Mouse (Mus musculus): ENCODE measurements around the gene Rnf115. TPM values are rescaled to one million over a fixed set of nuclear protein-coding genes. Genes with fewer than 3 reads are reported as not detected.

Rnf115 gene
- polyA plus RNA-seq, 1 experiment from 2014 or later, result 27.8 TPM

DNA sequence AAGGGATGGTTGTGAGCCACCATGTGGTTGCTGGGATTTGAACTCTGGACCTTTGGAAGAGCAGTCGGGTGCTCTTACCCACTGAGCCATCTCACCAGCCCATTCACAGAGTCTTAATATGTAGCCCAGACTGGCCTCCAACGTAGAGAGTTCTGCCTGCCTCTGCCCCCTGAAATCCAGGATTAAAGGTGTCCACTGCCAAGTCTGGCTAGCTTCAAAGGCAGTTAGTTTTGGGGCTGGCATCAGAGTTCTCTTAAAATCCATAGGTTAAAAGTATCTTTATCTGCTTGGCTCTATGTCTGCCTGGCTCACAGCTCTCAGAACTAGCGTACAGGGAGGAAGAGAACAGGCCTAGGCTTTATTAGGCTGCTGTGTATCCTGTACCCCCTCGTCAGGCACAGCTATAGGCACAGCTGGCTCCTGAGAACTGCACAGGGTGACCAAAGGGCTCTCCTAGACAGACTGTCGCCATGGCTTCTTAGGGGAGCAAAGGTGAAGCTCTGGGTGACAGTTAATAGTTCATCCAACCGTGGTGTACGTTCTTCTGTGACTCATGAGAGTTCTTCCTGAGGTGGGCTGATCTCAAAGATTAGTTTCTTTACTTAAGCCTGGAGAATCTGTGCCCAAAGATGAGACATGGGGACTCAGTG, 111.7 kb downstream of the Rnf115 start:
- Histone ChIP-seq H3K4me2 (no peak overlapping the region), H3K9me3 (replicated peaks) (no peaks in the 10 kb centered on the region), H3K36me3 (replicated peaks) (no peaks in the 10 kb centered on the region), H3K9ac (no peak overlapping the region), H3K4me1 (replicated peaks) (no peaks in the 10 kb centered on the region), H3K27ac (replicated peaks) (no peak overlapping the region), H3K27me3 (no peaks in the 10 kb centered on the region), H3K4me3 (replicated peaks) (no peak overlapping the region)
- WGBS (ENCODE audit: insufficient replicate concordance), result 60% methylated on average over 7 of the region's 7 CpGs
- no peak for ATAC-seq (ENCODE audit: insufficient read depth)

Other genes with a start within 250 kb of the Rnf115 start
- 7.1 and 8.5 TPM in 2 replicates for gene Hfe2, start 202.5 kb upstream of the Rnf115 start, polyA plus RNA-seq (2015; fragmentation: Nextera tagmentation; extraction: Ambion mirVana)
- gene Txnip, start 169.7 kb upstream of the Rnf115 start, polyA plus RNA-seq (2015; fragmentation: Nextera tagmentation; extraction: Ambion mirVana), result 42.8 and 46.8 TPM in 2 replicates
- gene Gm16253, start 150.7 kb upstream of the Rnf115 start, polyA plus RNA-seq (2015; fragmentation: Nextera tagmentation; extraction: Ambion mirVana), result 0.17 and 0.23 TPM in 2 replicates
- gene Polr3gl, start 133.5 kb upstream of the Rnf115 start, polyA plus RNA-seq (2015; fragmentation: Nextera tagmentation; extraction: Ambion mirVana), result 10.9 and 11.7 TPM in 2 replicates
- gene Ankrd34a, start 131.0 kb upstream of the Rnf115 start, polyA plus RNA-seq (2015; fragmentation: Nextera tagmentation; extraction: Ambion mirVana), result 0.12 and 0.15 TPM in 2 replicates
- gene Lix1l, start 126.5 kb upstream of the Rnf115 start, polyA plus RNA-seq (2015; fragmentation: Nextera tagmentation; extraction: Ambion mirVana), result 0.47 and 0.64 TPM in 2 replicates
- gene Rbm8a, start 97.7 kb upstream of the Rnf115 start, polyA plus RNA-seq (2015; fragmentation: Nextera tagmentation; extraction: Ambion mirVana), result 50.9 and 51.1 TPM in 2 replicates
- 17.3 TPM in 2 replicates for gene Pex11b, start 92.3 kb upstream of the Rnf115 start, polyA plus RNA-seq (2015; fragmentation: Nextera tagmentation; extraction: Ambion mirVana)
- not detected in 2 replicates for gene Gm42957, start 92.2 kb upstream of the Rnf115 start, polyA plus RNA-seq (2015; fragmentation: Nextera tagmentation; extraction: Ambion mirVana)
- gene Itga10, start 82.1 kb upstream of the Rnf115 start, polyA plus RNA-seq (2015; fragmentation: Nextera tagmentation; extraction: Ambion mirVana), result 0.10 and 0.20 TPM in 2 replicates
- 0.33 and 0.53 TPM in 2 replicates for gene Ankrd35, start 57.5 kb upstream of the Rnf115 start, polyA plus RNA-seq (2015; fragmentation: Nextera tagmentation; extraction: Ambion mirVana)
- 5.8 and 6.1 TPM in 2 replicates for gene Pias3, start 31.3 kb upstream of the Rnf115 start, polyA plus RNA-seq (2015; fragmentation: Nextera tagmentation; extraction: Ambion mirVana)
- 1.0 and 1.3 TPM in 2 replicates for gene Nudt17, start 19.1 kb upstream of the Rnf115 start, polyA plus RNA-seq (2015; fragmentation: Nextera tagmentation; extraction: Ambion mirVana)
- gene Polr3c, start within 50 bp of the Rnf115 start, polyA plus RNA-seq (2015; fragmentation: Nextera tagmentation; extraction: Ambion mirVana), result 19.8 and 21.3 TPM in 2 replicates
- gene Pdzk1, start 101.6 kb downstream of the Rnf115 start, polyA plus RNA-seq (2015; fragmentation: Nextera tagmentation; extraction: Ambion mirVana), result 21.6 and 27.2 TPM in 2 replicates
- 0.30 and 0.31 TPM in 2 replicates for gene Cd160, start 101.7 kb downstream of the Rnf115 start, polyA plus RNA-seq (2015; fragmentation: Nextera tagmentation; extraction: Ambion mirVana)
- gene Gja5, start 177.0 kb downstream of the Rnf115 start, polyA plus RNA-seq (2015; fragmentation: Nextera tagmentation; extraction: Ambion mirVana), result 2.2 and 3.1 TPM in 2 replicates
- 22.3 and 23.6 TPM in 2 replicates for gene Gpr89, start 177.7 kb downstream of the Rnf115 start, polyA plus RNA-seq (2015; fragmentation: Nextera tagmentation; extraction: Ambion mirVana)
- not detected in 2 replicates for gene Gja8, start 198.4 kb downstream of the Rnf115 start, polyA plus RNA-seq (2015; fragmentation: Nextera tagmentation; extraction: Ambion mirVana)

All from liver, embryonic 15.5 days (tissue).